Mouse (Mus musculus): ENCODE measurements at regions not wholly inside any gene's neighbourhood (a gene's known extent, or its start where the extent isn't known, plus 50 kb on each side); places are given as distances from the start of the nearest gene placed in this dataset.

DNA sequence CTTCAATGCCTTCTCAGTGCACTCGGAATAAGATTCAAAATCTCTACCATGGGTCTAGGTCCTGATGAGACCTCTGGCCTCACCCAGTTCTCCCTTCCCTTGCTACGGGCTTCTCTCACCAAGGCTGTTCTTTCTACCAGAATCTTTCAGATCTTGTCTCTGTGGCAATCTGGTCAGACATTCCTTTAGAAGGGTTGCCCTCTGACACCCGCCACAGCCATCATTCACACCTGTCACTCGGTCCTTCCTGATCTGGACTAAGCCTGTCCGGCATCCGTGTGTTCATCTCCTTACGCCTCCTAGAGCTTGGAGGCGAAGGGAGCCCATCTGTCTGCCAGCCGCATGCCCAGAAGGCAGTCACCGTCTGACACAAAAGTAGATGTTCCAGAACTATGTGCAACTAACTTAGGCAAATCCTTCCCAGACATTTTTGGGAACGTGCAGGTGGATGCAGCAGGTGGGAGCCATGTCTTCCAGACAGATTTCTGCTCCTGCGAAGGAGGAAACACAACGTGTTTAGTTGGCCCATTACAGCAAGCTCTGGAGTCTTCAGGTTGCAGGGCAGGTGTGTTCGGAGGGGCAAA, 77.7 kb downstream of the Fam76b start:
- no peak for DNase-seq (ENCODE audit: low spot score)

DNA sequence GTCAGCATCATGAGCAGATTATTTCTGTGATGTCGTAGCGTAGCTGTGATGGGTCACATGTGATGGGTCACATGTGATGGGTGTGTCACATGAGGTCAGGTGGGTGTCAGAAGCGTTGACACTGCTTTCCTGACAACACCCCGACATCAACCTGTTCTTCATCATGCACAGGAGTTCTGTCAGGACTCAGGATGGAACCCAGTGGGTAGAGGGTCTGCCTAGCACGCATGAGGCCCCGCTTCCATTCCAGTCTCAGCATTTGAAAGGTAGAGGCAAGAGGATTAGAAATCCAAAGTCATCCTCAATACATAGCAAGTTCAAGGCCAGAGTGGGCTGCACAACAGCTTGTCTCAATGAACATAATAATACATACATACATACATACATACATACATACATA, 79.2 kb downstream of the Fam76b start:
- DNase-seq (ENCODE audit: low spot score): no peak

DNA sequence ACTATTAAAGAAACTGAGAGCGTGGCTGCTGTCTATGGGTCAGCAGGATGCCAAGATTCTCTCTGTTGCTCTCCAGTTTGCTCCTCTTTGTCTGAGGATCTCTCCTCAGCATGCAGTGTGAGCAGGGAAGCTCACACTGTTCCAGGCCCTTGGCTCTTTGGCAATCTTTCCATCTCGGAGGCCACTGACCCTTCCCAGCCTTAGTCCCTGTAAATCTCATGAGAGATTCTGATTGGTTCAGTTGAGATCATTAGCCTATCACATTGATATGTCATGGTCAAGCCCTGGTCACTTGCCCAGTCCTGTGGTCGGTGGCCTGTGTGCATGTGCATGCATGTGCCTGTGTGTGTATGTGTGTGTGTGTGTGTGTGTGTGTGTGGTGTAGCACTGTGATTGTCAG, 82.1 kb downstream of the Fam76b start:
- DNase-seq (ENCODE audit: low spot score): no peak

DNA sequence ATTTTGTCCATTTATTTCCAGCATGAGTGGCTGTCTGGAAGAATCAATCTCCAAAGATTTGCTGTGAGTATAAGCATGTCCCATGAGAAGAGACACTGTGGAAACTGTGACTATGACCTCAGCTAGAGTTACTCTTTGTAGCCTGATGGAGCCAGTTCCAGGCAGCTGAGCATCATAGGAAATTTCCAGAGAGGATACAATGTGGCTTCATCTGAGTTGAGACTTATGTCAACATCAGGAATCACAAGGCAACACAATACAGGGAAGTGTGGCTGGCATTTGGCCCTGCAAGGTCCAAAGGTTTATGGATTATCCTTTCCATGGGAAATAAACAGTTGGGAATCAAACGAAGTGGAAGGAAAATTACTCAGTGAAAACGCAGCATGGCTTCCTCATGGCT, 82.6 kb downstream of the Fam76b start:
- no peak for DNase-seq (ENCODE audit: low spot score)

DNA sequence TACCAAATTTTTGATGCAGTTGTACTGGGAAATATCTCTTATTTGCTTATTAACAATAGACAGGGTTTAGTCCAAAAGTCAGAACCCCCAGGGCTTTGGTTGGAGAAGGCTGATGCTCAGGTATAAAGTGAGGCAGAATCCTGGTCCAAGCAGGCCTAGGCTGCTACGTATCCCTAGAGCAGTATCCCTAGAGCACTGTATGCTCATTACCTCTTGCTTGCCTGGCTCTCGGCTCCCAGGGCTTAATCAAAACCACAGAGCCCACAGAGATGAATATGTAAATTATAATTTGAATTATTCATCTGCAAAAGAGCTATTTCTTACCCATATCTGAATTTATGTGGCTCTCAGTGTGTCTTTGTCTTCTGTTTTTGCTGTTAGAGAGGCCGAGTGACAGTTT, 85.9 kb downstream of the Fam76b start:
- DNase-seq (ENCODE audit: low spot score): no peak

DNA sequence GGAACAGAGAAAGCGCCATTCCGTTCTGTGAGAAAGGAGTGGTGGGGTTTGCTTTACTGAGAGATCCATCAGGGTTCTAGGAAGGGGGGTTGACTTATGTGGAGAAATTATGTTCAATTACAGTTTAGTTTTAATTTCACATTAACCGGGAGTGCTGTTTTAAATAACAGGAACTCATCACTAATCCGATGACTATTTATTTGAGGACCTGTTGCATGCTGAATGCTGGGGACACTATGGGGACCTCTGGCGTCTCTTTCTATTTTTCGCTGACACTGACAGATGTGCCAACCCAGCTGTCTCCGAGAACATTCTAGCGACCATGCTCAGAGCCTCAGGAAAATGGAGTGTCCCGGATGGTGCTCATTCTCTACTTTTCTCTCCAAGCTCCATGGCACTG, 86.6 kb downstream of the Fam76b start:
- no peak for DNase-seq (ENCODE audit: low spot score)

DNA sequence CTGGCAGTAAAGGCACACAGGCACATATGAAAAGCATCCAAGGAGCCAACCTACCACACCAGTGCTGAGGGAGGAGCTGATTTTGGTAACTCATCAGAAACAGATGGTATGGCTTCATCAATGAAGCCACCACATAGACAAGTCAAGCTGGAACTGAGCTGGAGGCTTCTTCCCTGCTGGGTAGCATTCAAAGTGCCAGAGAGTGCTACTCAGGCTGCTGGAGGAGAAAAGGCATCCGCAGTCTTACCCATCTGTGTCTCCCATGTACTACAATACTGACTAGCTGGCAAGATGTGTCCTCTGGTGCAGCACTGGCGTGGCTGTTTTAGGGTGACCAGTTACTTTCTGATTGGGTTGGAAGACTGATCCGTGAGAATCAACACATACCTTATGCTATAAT, 87.3 kb downstream of the Fam76b start:
- no peak for DNase-seq (ENCODE audit: low spot score)

DNA sequence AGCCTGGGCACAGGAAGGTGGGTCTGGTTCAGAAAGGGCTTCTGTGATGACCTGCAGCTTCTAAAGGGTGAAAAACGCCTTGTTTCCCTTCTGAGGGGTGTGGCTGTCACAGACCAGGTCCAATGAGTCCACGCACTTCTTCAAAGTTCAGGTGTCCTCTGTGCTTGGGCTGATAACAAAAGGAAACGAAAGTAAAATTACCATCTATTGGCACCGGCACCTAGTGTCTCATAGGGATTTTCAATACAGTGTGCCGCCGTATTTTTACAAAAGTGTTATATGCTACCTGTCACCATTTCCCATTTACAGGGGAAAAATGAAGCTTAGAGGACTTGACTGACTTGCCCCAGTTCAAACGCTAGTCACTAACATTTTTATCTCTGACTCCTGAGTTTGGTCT, 89.3 kb downstream of the Fam76b start:
- DNase-seq (ENCODE audit: low spot score): no peak

DNA sequence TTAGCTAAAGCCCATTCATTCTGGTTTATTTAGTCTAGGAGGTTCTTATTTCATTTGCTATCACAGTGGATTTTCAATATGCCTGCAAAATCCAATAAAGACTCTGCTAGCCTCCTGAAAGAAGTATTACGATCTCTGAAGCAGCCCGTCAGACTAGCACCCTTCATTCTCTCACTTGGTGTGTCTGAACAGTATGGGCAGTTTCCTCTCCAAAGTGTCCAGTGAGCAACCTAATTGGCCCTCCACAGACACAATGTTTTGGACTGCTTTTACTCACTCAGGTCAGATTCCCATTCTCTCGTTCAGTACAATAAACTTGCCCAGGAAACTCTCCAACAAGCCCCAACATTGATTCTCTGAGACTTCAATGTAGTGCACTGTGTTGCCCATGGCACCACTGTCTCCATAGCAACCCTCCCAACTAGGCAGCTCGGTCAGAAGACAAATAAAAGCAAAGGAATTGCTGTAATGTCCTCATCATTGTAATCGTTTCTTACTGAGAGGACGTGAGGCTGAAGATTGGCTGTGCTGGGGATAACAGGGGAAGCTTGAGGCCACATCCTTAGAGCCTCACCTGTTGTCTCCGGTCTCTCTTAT, 91.2 kb downstream of the Fam76b start:
- no peak for DNase-seq (ENCODE audit: low spot score)

DNA sequence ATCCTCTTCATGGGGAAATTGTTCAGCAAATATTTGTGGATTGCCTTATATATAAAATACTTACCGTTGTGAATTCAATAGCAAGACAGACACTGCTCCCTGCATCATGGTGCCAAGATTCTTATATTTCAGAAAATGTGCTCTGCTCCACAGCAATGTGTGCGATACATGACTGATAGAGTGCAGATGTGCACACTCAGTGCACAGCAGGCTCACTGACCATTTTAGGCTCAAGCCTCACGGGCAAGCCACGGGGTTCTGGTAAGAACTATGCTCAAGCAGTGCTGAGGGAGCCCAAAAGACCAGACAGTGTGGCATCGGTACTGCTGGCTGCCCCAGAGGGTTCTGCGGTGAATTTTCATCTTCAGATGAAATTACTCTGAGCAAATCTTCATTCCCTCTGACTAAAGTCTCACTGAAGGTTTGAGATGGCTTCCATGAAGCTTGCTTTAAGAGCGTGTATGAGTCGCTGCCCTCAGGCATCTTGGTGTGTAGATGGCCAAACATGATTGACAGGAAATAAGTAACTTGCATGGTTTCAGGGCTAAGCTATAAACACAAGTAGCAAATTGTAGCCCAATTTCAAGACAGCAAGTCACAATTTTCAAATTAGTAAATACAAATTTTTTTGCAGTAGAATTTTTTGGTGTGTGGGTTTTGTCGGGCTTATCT, 92.4 kb downstream of the Fam76b start:
- no peak for DNase-seq (ENCODE audit: low spot score)

DNA sequence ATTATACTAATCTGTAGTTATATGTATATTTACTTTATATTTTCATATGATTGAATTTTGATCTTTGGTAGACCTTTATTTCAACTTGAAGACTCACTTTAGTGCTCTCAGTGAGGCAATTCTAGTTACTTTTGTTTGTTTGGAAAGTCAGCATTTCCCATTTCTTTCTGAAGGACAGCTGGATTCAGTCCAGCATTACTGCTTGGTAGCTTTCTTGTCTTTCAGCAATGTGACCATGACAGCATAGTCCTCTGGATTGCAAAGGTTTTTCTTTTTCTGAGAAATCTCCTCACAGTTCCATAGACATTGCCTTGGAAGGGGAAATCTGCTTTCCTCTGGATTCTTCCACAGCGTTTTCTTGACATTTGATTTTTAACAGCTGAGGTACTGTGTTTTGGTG, 93.1 kb downstream of the Fam76b start:
- no peak for DNase-seq (ENCODE audit: low spot score)

DNA sequence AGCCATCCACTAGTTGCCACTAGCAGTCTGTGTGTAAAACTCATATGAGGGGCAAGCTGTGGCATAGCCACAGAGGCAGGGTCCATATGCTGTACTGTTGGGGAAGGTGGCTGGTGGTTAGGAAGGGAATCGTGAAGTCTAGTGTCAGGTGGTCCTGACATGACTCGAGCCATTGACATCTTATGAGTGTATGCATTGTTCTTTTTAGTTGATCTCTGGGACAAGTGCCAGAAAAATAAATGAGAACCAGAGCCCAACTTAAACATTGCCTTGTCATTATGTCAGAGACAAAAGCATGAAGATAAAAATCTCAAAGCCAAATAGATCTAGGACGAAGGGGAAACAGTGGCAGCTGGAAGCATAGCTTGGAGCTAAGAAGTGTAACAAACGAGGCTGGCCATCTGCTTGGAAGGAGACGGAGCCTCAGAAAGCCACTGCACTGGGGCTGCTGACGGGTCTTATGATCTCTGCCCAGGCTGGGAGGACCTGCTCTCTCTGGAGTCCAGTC, 104.5 kb downstream of the Fam76b start:
- no peak for DNase-seq (ENCODE audit: low spot score)

DNA sequence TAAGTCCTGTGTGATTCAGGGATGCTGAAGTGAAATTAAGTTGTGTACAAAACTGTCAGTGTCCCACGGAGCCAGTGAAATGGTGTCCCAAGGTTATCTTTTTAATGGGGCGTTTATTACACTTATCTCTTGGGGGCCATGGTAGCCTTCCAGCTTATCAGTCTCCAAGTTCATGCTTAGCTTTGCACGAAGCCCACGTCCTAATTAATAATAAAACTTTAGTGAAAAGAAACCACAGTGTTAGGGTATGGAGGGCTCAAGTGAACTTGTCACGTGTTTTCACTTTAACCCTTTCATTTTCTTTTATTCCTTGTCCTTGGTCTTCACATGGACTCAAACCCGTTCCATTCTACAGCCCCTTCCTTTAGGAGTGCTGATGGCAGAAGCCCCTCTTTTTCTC, 105.9 kb downstream of the Fam76b start:
- DNase-seq (ENCODE audit: low spot score): no peak

DNA sequence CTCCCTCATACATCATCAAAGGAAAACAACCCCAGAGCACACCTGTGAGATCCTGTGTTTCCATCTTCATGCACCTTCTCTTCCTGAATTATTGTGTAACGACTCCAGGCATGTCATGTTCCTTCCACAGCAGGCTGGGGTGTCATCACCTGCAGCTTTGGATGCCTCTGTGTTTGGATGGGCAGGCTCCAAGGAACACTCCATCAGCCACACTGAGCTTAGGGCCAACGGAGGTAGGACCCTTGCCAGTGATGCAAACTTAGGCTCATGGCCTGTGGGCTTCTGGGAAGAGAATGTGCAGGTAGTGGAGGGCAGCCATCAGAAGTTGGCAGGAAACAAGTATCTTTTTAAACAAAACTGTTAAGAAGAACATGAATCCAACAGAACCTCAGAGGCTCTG, 109.8 kb downstream of the Fam76b start:
- no peak for DNase-seq (ENCODE audit: low spot score)

DNA sequence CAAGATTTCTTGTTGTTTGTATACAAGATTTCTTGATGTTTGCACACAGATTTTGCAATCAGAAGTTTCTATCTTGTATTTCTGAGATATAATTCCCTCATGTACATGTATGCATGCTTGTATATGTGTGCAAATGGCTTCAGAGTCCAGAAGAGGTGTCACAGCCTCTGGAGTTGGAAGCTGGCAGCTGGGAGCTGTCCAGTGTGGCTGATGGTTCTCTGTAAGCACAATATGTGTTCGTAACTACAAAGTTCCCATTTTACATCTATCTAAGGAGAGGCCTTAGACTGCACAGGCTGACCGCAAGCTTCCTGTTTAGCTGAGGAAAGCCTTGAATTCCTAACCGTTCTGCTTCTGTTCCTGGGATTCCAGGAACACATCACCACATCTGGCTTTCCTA, 119.0 kb downstream of the Fam76b start:
- no peak for DNase-seq (ENCODE audit: low spot score)

DNA sequence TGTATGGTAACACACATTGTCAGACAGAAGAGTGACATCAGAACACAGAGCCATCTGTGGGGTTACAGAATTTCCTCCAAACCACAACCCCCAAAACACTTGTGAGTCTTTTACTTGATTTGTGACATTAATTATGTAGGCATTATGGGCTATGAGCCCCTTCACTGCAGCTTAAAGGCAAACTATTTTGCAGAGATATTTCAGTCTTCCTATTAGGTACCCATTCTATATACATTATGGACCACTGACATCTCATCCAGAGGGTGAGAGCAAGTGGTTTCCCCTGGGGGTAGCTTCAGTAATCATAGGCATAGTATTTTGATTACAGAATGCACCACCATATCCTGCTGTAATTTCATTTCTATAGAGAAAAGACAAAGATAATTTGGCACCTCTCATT, 124.6 kb downstream of the Fam76b start:
- no peak for DNase-seq (ENCODE audit: low spot score)

DNA sequence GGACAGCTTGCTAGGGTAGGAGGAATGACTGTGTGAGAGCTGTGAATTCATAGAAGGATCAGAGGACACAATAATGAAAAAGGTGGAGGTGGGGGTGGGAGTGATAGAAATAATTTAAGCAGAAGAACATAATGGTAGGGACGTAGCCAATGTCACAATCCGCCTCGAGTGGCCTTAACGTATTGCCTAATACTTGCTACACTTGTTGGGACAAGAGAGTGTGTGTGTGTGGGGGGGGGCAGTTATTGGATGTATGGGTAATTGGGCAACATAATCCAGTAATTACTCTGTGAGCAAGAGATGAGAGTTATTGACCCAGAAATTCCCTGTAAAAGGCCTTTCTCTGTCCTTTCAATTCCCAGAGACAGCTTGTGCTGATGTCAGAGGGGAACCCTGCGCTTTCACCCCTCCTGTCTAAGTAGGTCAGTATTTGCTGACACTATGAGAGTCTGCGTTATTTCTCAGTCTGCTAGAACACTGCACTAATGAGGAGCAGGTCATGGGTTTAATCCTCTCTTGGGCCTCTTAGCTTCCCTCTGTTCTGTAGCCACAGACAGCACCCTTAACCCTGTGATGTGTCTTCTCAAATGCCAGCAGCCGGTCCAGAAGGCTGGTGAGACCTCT, 135.7 kb downstream of the Fam76b start:
- DNase-seq (ENCODE audit: low spot score): no peak

DNA sequence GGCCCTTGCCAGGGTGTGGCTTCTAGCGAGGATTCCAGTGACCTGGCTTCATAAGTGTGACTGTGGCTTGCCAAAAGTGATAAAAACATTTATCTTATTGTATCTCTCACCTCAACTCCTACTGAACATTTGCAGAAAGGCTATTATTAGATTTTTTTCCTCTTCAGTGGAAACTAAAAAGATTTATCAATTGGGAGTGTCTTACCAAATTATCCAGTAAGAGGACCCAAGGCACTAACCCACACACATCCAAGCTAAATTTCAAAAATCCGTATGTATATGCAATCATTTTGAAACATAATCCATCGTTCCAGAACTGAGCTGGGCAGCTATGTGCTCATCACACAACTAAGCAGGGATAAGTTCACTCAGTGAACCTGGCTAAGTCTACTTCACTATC, 136.3 kb downstream of the Fam76b start:
- no peak for DNase-seq (ENCODE audit: low spot score)

DNA sequence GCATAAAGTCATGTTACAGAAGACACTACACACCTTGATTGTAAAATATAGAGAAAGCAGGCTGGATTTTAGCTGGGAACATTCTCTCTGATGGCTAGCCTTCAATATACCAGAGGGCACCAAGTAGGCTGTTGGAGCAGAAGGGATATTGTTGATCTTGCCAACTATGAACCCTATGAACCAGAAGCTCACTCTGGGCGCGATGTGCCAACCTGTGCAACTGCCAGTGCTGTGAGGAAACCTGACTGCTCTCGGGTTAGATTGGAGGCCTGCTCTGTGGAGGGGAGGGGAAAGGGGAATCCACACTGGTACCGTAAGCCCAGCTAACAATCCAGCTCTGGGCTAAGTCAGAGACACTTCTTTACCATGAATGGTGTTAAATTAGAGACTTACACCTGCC, 136.7 kb downstream of the Fam76b start:
- DNase-seq (ENCODE audit: low spot score): no peak

DNA sequence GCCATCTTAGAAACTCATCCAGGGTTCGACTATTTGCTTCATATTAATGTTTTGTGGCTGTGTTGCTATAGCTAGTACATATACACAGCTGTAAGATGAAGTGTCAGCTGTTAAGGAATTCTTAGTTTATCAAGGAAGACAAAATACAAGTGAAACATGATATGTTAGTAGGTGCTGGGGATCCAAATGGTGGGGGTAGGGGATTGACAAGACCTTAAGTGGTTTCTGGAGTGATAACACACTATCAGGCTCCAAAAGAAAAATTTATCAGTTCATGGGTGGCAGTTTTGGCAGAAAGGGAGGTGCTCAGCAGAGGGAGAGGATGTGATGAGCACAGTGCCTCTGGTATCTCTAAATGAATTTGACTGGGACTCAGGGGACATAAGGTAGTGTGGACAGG, 138.7 kb downstream of the Fam76b start:
- DNase-seq (ENCODE audit: low spot score): no peak

DNA sequence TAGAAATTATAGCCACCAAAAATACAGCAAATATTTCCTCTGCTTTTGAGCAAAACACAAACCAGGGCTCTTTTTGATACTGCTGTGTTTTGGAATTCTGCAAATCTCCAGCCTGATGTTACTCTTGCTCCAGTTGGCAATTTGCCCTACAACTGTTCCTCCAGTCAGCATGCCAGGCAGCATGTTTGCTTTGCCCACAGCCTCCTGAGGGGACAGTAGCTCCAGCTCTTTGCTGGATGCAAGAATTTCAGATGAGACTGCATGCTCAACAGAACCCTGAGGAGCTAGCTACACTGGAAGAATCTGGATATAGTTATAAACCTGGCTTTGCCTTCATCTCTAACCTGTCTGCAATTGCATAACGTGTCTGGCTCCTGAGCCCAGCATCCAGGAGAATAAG, 141.7 kb downstream of the Fam76b start:
- DNase-seq (ENCODE audit: low spot score): no peak

DNA sequence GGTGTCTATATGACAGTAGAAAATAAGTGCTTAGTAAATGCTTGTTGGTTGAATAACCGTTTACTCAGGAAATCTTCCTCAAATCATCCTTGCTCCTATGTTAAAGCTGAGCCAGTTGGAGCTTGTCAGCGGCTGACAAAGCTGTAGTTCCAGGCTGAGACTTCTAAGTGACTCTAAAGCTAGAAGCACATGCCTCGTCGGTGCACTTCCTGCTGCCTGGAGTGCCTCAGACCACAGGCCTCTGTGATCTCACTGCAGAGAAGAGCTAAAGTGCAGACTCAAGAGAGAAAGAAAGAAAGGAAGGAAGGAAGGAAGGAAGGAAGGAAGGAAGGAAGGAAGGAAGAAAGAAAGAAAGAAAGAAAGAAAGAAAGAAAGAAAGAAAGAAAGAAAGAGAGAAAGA, 146.1 kb downstream of the Fam76b start:
- no peak for DNase-seq (ENCODE audit: low spot score)

DNA sequence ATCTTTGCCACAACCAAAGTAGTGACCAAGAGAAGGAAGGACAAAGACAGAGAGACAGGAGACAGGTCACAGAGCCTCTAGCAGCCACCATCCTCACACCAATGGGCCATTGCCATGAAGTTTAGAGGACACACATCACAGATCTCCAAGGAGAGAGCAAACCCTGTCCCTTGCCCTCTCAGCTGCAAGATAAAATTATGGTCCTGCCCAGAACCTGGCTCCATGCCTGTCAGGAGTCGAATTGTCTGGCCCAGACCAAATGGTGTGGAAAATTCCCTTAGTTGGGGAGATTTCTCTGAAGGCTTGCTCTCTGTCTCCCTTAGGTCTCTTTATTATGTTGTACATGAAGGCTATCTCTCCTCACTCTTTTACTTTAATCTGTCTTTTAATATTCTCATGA, 147.4 kb downstream of the Fam76b start:
- no peak for DNase-seq (ENCODE audit: low spot score)
